Mouse (Mus musculus) hindbrain, embryonic 13.5 days (tissue): ENCODE data around the gene Myl7. TPM values are rescaled to one million over a fixed set of nuclear protein-coding genes. Genes with fewer than 3 reads are reported as not detected.
"Not testable (repeated sequence)": the region's sequence is repeated elsewhere in the genome, so short reads cannot be mapped to it uniquely, and the experiment has no call there.

Experiments
- ATAC-seq: fragments of 200-750 bp; cut with Nextera tagmentation; 2 replicates; pipeline ENCODE4 v1.8.0; 2017; ENCODE audit warnings: moderate TSS enrichment; ENCODE audit not compliant: low FRiP score
- H3K27ac ChIP-seq: fragments of 300-500 bp; sonication (generic); 2 replicates; pipeline ENCODE4 v1.5.1; 2015; ENCODE audit warnings: inconsistent platforms, mild to moderate bottlenecking, moderate library complexity
- H3K27me3 ChIP-seq: fragments of 300-500 bp; sonication (generic); 2 replicates; pipeline ENCODE4 v1.6.1; 2015; ENCODE audit warnings: mild to moderate bottlenecking, inconsistent platforms
- H3K36me3 ChIP-seq: fragments of 300-500 bp; sonication (generic); 2 replicates; pipeline ENCODE4 v1.6.1; 2015; ENCODE audit warnings: mild to moderate bottlenecking, inconsistent platforms
- H3K4me1 ChIP-seq: fragments of 300-500 bp; sonication (generic); replicated peaks from 2 replicates; pipeline ENCODE4 v1.6.1; 2015; ENCODE audit warnings: inconsistent platforms
- H3K4me2 ChIP-seq: fragments of 300-500 bp; sonication (generic); 2 replicates; pipeline ENCODE4 v1.6.1; 2015; ENCODE audit warnings: inconsistent platforms, mild to moderate bottlenecking, moderate library complexity
- H3K4me3 ChIP-seq: fragments of 300-500 bp; sonication (generic); 2 replicates; pipeline ENCODE4 v1.5.1; 2015; ENCODE audit warnings: mild to moderate bottlenecking, inconsistent platforms
- H3K9ac ChIP-seq: fragments of 300-500 bp; sonication (generic); 2 replicates; pipeline ENCODE4 v1.6.1; 2015; ENCODE audit warnings: mild to moderate bottlenecking, inconsistent platforms
- H3K9me3 ChIP-seq: fragments of 300-500 bp; sonication (generic); 2 replicates; pipeline ENCODE4 v1.6.1; 2016; ENCODE audit warnings: inconsistent platforms
- WGBS: fragments of 180-500 bp; shearing (Covaris S2); methylation state at CpG from one replicate; pipeline ENCODE4 v1.1.7; 2015; 5-methylcytosine and 5-hydroxymethylcytosine counted together
- polyA plus RNA-seq: library from polyadenylated mRNA; unstranded; fragments of >200 nt; fragmentation: Nextera tagmentation; extraction: Ambion mirVana; gene quantifications from 2 replicates; pipeline ENCODE4 v1.2.1, GENCODE M21; 2015

The Myl7 gene
- polyA plus RNA-seq, 1 experiment from 2014 or later: 1.9 TPM

DNA sequence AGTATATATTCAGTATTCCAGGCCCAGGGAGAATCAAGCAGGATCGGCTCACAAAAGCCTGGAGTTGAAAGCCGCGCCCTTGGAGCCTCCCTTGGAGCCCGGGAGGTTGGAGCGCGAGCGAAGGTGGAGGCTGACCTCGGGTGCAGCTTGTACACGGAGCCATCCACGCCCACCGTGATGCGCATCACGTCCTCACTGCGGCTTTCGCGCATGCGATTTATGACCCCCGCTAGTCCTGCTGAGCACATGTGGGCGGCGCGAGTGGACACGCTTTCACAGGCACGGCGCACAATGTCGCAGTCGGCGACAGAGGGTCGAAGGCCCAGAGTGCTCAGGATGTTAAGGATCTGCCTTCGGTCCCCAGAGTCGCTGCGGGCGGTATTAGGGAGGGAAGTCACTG, 3.4 kb upstream of the Myl7 start:
- peak; percentile 86 for ATAC-seq
- H3K9me3 ChIP-seq: no peaks in the 10 kb centered on the region
- WGBS: under 1% methylated on average over 32 of the region's 32 CpGs
- peak overlapping the region; percentile 79 for H3K9ac ChIP-seq
- no peaks in the 10 kb centered on the region for H3K36me3 ChIP-seq
- peaks cover 50% of the 10 kb centered on the region for H3K4me1 ChIP-seq
- H3K4me2 ChIP-seq: peak overlapping the region; percentile 68
- peak overlapping the region; percentile 43 for H3K4me3 ChIP-seq
- peak overlapping the region; percentile 88 for H3K27ac ChIP-seq
- peaks cover 20% of the 10 kb centered on the region for H3K27me3 ChIP-seq

DNA sequence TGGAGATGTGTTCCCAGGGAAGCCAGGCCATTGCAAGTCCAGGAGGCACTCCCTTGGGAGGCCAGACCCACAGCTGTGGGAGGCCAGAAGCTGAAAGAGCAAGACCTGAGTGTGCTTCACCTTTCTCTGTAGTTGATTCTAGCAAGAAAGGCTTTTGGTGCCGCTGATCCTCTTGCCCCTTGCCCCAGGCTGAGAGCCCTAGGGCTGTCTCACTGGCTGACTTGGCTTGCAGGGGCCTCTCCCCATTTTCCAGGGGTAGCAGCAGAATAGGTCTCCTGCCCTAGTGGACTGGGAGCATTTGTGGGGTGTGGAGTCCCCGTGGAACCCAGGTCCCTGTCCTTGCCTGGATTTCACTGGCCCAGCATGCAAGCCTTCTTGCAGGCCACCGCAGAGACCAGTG, 2.7 kb upstream of the Myl7 start:
- peak overlapping the region; percentile 68 for H3K4me2 ChIP-seq
- no peaks in the 10 kb centered on the region for H3K36me3 ChIP-seq
- peaks cover 50% of the 10 kb centered on the region for H3K4me1 ChIP-seq
- H3K27me3 ChIP-seq: peaks cover 24% of the 10 kb centered on the region
- no peaks in the 10 kb centered on the region for H3K9me3 ChIP-seq
- H3K9ac ChIP-seq: peak overlapping the region; percentile 79
- ATAC-seq: no peak
- WGBS: 30% methylated on average over 3 of the region's 3 CpGs
- peak overlapping the region; percentile 43 for H3K4me3 ChIP-seq
- H3K27ac ChIP-seq: peak overlapping the region; percentile 88

DNA sequence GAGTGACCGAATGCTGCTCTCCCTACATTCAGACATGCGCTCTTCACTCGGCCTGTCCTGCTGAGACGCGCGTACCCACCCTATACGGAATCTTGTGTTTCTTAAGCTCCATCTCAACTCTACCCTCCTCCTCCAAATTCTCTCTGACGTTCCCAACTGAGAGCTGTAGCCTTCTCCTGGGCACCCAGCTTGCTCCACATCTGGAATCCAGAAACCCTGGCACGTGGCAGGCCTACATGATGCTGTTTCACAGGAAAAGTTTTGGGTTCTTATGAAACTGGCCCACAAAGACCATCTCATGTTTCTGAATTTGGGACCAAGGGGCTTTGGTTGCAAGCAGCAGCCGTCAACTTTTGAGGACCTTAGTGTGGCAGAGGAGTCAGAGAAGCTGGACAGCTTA, 704 bp upstream of the Myl7 start:
- H3K27me3 ChIP-seq: peaks cover 27% of the 10 kb centered on the region
- H3K4me3 ChIP-seq: no peak overlapping the region
- no peak for ATAC-seq
- WGBS: 95% methylated on average over 10 of the region's 10 CpGs
- H3K9ac ChIP-seq: no peak overlapping the region
- H3K36me3 ChIP-seq: no peaks in the 10 kb centered on the region
- no peak overlapping the region for H3K4me2 ChIP-seq
- no peak overlapping the region for H3K27ac ChIP-seq
- H3K4me1 ChIP-seq: peaks cover 49% of the 10 kb centered on the region
- H3K9me3 ChIP-seq: no peaks in the 10 kb centered on the region

DNA sequence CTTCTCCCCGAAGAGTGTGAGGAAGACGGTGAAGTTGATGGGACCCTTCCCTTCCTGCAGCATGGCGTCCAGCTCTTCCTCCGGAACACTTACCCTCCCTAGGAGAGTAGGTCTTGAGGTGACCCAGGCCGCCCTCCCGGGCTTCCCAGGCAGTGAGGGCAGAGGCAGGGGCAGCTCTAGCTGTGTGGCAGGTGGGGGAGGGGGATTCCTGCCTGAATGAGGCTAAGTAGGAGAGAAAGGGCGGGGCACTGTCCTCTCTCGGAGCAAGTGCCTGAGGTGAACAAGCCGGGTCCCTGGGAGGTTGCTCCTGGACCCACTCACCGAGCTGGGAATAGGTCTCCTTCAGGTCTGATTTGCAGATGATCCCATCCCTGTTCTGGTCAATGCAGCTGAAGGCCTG, 743 bp downstream of the Myl7 start:
- no peak overlapping the region for H3K27ac ChIP-seq
- peaks cover 48% of the 10 kb centered on the region for H3K4me1 ChIP-seq
- H3K27me3 ChIP-seq: peaks cover 27% of the 10 kb centered on the region
- H3K4me3 ChIP-seq: no peak overlapping the region
- no peak for ATAC-seq
- H3K9ac ChIP-seq: no peak overlapping the region
- no peaks in the 10 kb centered on the region for H3K9me3 ChIP-seq
- H3K4me2 ChIP-seq: no peak overlapping the region
- H3K36me3 ChIP-seq: no peaks in the 10 kb centered on the region
- WGBS: 12% methylated on average over 10 of the region's 10 CpGs

DNA sequence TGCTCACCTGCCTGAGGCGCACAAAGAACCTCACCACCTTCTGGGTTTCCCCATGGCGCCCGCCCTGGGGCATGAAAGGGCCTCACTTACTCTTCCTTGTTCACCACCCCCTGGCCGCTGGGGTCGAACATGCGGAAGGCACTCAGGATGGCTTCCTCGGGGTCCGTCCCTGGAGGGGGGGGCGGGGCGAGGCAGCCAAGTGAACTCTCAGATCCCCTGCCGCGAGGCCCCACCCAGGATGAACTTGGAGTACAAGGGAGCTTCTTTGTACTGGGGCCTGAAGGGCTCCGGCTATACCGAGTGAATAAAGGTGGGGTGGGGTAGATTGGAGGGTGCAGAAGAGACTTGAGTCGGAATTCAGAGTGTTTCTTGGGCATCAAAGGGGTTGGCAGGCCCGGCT, 1.4 kb downstream of the Myl7 start:
- H3K4me2 ChIP-seq: no peak overlapping the region
- H3K9ac ChIP-seq: no peak overlapping the region
- H3K9me3 ChIP-seq: no peaks in the 10 kb centered on the region
- H3K4me1 ChIP-seq: peaks cover 48% of the 10 kb centered on the region
- WGBS: 19% methylated on average over 16 of the region's 16 CpGs
- H3K36me3 ChIP-seq: no peaks in the 10 kb centered on the region
- H3K27ac ChIP-seq: no peak overlapping the region
- no peak overlapping the region for H3K4me3 ChIP-seq
- ATAC-seq: no peak
- peaks cover 27% of the 10 kb centered on the region for H3K27me3 ChIP-seq

GRCm38 (mm10) chr11:5893807-5894206, 4.8 kb downstream of the Myl7 start:
- WGBS: 55% methylated on average over 6 of the region's 6 CpGs
- peaks cover 47% of the 10 kb centered on the region for H3K4me1 ChIP-seq
- ATAC-seq: no peak
- H3K4me2 ChIP-seq: no peak overlapping the region
- no peaks in the 10 kb centered on the region for H3K36me3 ChIP-seq
- peaks cover 27% of the 10 kb centered on the region for H3K27me3 ChIP-seq
- no peaks in the 10 kb centered on the region for H3K9me3 ChIP-seq
- no peak overlapping the region for H3K27ac ChIP-seq
- H3K4me3 ChIP-seq: no peak overlapping the region
- no peak overlapping the region for H3K9ac ChIP-seq

DNA sequence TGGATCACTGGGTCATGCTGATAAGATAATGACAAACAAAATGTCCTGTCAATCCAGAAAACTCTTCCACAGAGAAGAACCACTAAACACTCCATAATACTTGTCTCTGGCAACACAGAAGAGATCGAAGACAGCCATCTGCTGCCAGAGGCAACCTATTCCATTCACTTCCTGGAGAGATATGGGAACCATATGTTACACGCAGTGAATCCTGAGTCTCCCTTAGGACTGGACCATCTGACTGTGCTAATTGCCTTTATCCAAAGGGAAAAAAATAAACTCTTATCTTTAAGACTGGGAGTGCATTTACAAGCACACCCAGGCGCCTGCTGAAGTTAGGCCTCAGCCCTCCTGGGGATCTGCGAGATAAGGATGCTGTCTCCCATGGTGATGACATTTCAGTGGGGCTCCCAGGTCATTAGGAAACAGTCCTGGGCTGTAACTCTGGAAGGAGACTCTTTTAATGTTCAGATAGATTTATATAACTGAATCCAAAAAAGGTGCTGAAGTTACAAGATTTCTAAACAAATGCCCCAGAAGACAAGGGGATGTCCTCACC, 5.7 kb downstream of the Myl7 start:
- Histone ChIP-seq H3K36me3 (no peaks in the 10 kb centered on the region), H3K4me2 (no peak overlapping the region), H3K9me3 (no peaks in the 10 kb centered on the region), H3K27ac (no peak overlapping the region), H3K4me3 (no peak overlapping the region), H3K27me3 (peaks cover 19% of the 10 kb centered on the region), H3K9ac (no peak overlapping the region), H3K4me1 (peaks cover 47% of the 10 kb centered on the region)
- 32% methylated on average over 4 of the region's 4 CpGs for WGBS
- ATAC-seq: no peak; the same call in 1 of the 2 replicates

DNA sequence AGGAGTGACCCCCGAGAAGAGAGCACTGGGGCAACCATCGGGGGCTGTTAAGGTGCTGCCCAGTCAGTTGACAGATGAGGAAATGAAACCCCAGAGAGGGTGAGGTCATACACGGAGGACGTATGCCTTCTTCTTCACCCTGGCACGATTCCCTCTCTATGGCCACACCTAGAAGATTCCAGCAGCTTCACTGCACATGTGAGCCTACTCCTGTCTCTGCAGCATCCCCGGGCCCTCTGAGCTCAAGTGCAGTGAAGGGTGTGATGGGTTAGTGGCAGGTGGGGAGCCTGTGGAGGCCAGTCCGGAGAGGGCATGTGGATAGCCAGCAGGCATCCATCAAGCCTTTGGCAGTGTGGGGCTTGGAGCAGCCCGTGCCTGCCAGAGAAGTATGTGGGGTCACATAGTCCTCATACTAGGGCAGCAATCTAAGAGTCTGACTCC, 6.4 kb downstream of the Myl7 start:
- Histone ChIP-seq H3K4me2 (no peak overlapping the region), H3K27me3 (peaks cover 12% of the 10 kb centered on the region), H3K4me1 (peaks cover 45% of the 10 kb centered on the region), H3K27ac (no peak overlapping the region), H3K9ac (no peak overlapping the region), H3K36me3 (no peaks in the 10 kb centered on the region), H3K9me3 (no peaks in the 10 kb centered on the region), H3K4me3 (no peak overlapping the region)
- ATAC-seq: no peak
- WGBS: 46% methylated on average over 8 of the region's 8 CpGs

DNA sequence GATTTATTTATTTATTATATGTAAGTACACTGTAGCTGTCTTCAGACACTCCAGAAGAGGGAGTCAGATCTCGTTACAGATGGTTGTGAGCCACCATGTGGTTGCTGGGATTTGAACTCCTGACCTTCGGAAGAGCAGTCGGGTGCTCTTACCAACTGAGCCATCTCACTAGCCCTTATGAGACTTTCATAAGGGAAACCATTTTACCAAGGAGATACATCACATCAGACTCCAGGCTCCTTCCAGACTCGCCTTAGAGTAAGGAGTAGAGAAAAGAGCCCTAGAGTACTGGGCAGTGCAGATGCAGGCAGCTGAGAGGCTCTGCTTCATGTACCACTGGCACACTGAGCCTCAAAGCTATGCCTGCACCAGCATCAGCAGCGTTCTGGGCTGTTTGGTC, 10.0 kb downstream of the Myl7 start:
- not testable (repeated sequence) for H3K9me3 ChIP-seq, H3K4me3 ChIP-seq, H3K4me2 ChIP-seq, H3K36me3 ChIP-seq, H3K9ac ChIP-seq, ATAC-seq, H3K27me3 ChIP-seq, H3K27ac ChIP-seq
- WGBS: 73% methylated on average over 5 of the region's 5 CpGs
- H3K4me1 ChIP-seq: peaks cover 45% of the 10 kb centered on the region

DNA sequence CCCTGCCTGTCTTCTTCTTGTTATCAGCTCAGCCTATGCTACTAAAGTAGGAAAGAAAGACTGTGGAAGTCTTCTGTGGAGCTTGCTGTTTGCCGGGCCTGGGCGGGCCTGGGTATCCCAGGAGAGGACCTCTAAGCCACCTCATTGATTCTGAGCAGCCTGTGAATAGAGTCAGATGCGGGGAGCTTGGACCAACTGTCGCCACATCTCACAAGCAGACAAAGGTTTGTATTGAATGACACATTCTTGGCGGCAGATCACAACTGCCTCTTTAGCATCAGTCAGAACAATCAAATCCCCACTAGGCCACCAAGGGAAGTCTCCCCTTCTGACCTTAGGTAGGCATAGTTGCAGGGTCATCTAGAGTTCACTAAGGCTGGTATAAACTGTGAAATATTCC, 11.3 kb downstream of the Myl7 start:
- H3K27me3 ChIP-seq: 0 out of 2 replicates have a peak, but pooled peaks cover 2% of the 10 kb centered on the region
- ATAC-seq: no peak; the same call in 1 of the 2 replicates
- no peak overlapping the region for H3K4me3 ChIP-seq
- peaks cover 32% of the 10 kb centered on the region for H3K4me1 ChIP-seq
- H3K36me3 ChIP-seq: no peaks in the 10 kb centered on the region
- peak overlapping the region; percentile 46; the same call in 1 of the 2 replicates for H3K27ac ChIP-seq
- 14% methylated on average over 5 of the region's 5 CpGs for WGBS
- no peak overlapping the region for H3K4me2 ChIP-seq
- no peak overlapping the region for H3K9ac ChIP-seq
- H3K9me3 ChIP-seq: no peaks in the 10 kb centered on the region

DNA sequence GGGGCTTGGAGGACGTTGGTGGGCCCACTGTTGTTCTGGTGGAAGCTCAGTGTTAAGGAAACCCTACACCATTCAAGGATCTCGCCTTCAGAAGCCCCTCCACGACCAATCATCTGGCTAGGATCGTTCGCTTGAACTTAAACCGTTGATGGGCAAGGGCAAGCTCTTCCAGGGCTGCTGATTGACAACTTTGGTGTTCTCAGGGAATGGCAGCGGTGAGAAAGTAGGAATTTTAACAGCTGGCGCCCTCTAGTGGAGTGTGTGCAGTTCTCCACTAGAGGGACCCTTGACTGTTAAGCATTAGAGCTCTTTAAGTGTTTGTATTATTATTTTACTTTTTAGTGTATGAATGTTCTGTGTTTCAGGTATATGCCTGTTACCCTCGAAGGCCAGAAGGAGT, 12.4 kb downstream of the Myl7 start:
- no peaks in the 10 kb centered on the region for H3K9me3 ChIP-seq
- no peaks in the 10 kb centered on the region for H3K36me3 ChIP-seq
- WGBS: 17% methylated on average over 9 of the region's 9 CpGs
- H3K4me1 ChIP-seq: peaks cover 23% of the 10 kb centered on the region
- no peak for ATAC-seq
- no peak overlapping the region for H3K4me2 ChIP-seq
- H3K9ac ChIP-seq: peak overlapping the region; percentile 5; the same call in 1 of the 2 replicates
- H3K27me3 ChIP-seq: 0 out of 2 replicates have a peak, but pooled peaks cover 2% of the 10 kb centered on the region
- H3K27ac ChIP-seq: no peak overlapping the region
- no peak overlapping the region for H3K4me3 ChIP-seq

DNA sequence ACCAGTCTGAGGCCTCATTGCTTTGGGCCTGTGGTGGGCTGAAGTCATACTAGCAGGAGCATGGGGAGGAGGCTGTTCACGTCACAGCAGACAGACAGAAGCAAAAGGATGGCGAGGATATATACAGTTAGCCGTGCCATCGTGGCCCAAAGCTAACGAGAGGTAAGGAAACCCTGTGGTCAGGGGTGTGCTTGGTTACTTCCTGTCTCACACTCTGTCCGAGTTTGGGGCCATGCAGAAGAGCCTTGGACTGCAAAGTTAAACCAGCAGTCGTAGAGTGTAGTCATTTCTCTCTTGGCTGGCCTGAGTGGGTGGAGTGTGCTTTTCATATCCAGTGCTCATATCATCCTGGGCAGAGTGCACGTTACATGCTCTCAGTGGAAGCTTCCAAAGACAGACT, 16.1 kb downstream of the Myl7 start:
- Histone ChIP-seq H3K4me2 (no peak overlapping the region), H3K4me3 (no peak overlapping the region), H3K27ac (no peak overlapping the region), H3K27me3 (no peaks in the 10 kb centered on the region), H3K4me1 (peaks cover 20% of the 10 kb centered on the region), H3K9ac (no peak overlapping the region), H3K9me3 (no peaks in the 10 kb centered on the region), H3K36me3 (no peaks in the 10 kb centered on the region)
- 85% methylated on average over 8 of the region's 8 CpGs for WGBS
- no peak for ATAC-seq

DNA sequence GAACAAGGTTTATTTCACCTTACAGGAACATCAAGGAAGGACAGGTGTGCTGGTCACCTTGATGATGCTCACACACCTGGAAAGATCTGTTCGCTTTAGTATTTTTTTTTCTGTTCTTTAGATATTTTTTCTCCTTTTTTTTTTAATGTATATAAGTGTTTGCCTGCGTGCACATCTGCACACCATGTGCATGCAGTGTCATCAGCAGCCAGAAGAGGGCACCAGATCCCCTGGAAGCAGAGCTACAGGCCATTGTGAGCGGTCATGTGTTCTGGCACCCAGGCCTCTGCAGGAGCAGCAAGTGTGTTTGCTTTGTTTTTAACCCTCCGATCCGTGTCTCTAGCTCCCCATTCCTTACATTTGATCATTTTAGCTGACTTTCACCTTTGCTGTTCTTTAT, 18.7 kb downstream of the Myl7 start:
- H3K4me1 ChIP-seq: peaks cover 28% of the 10 kb centered on the region
- no peak for ATAC-seq
- H3K9ac ChIP-seq: no peak overlapping the region
- WGBS: 46% methylated on average over 5 of the region's 5 CpGs
- H3K27ac ChIP-seq: no peak overlapping the region
- peaks cover 12% of the 10 kb centered on the region for H3K36me3 ChIP-seq
- H3K4me2 ChIP-seq: no peak overlapping the region
- H3K4me3 ChIP-seq: no peak overlapping the region
- no peaks in the 10 kb centered on the region for H3K9me3 ChIP-seq
- H3K27me3 ChIP-seq: no peaks in the 10 kb centered on the region
